ENCODE assay signal across 30 mouse cellular contexts in the genomic region with DNA sequence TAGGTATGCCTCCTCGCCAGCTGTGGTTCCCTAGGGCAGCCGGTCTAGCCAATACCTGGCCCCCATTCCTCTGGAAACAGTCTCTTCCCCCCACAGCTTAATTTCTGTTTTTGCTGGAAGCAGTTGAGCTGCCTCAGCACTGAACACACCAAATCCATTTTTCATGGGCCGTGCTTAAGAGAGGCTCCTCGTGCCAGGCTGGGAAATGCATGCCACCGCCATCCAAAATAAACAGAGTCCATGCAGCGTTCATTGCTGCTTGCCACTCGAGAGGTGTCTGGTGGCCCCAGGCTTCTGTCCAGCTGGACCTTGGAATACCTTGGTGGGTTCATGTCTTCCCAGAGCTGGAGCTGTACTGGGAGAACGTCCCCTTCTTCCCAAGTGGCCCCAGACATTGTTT. TPM values are rescaled to one million over a fixed set of nuclear protein-coding genes. Genes with fewer than 3 reads are reported as not detected.
A peak's percentile ranks its signal among the peaks of the same experiment; 100 is the strongest.
DNase-seq lines count a peak whose midpoint lies in the region; ATAC-seq and TF ChIP-seq lines count a peak whose summit lies in the region.
"Had no signal": no experiment of that assay in that cellular context is flagged by ENCODE, and none has a peak within 500 bp of the region (broad histone marks: within the 10 kb centered on the region; RNA-seq: fewer than 3 reads in every experiment).

No protein-coding gene starts in this region.

- H3K27me3 ChIP-seq in kidney, adult 2 months (replicated peaks; ENCODE audit: control insufficient read depth, insufficient read depth, low read length): no peaks in the 10 kb centered on the region
- no peaks in the 10 kb centered on the region for H3K27me3 ChIP-seq in midbrain, embryonic 11.5 days (ENCODE audit: control insufficient read depth, insufficient read depth, low read length)
- no peaks in the 10 kb centered on the region for H3K27me3 ChIP-seq in midbrain, embryonic 14.5 days (ENCODE audit: control insufficient read depth, insufficient read depth, low read length)
- no peaks in the 10 kb centered on the region for H3K27me3 ChIP-seq in limb, embryonic 15.5 days
- H3K27me3 ChIP-seq: forebrain, embryonic 12.5 days; forebrain, embryonic 15.5 days; heart, embryonic 15.5 days; hindbrain, embryonic 13.5 days; intestine, embryonic 15.5 days; Patski had no signal

- peak; percentile 50 for DNase-seq in gastrocnemius, adult 2 months
- DNase-seq in gastrocnemius, postnatal 10 days: no peak
- peak; percentile 22 for DNase-seq in kidney, adult 2 months
- no peak for DNase-seq in kidney, adult 18-20 months
- DNase-seq in midbrain, embryonic 11.5 days (ENCODE audit: low spot score, missing footprints): peak; percentile 54
- no peak for DNase-seq in midbrain, embryonic 14.5 days
- DNase-seq in cerebellum, adult 9-10 months: no peak
- DNase-seq: adrenal gland, postnatal 10 days; adrenal gland, postnatal 36 days; B cell, adult 2 months; cerebellum, adult 18-20 months; cerebellum, adult 9-11 months; cerebellum, postnatal 25 days; gastrocnemius, postnatal 14 days; heart, adult 2 months; heart, postnatal 10 days; heart, postnatal 36 days had no signal

- no peak overlapping the region for H3K9ac ChIP-seq in midbrain, embryonic 11.5 days (ENCODE audit: low read length)
- no peak overlapping the region for H3K9ac ChIP-seq in midbrain, embryonic 14.5 days (replicated peaks; ENCODE audit: low read length)
- H3K9ac ChIP-seq in limb, embryonic 15.5 days: no peak overlapping the region
- H3K9ac ChIP-seq: forebrain, embryonic 12.5 days; forebrain, embryonic 15.5 days; heart, embryonic 15.5 days; hindbrain, embryonic 13.5 days; intestine, embryonic 15.5 days had no signal

- TF ChIP-seq POLR2A in kidney, adult 2 months (IDR thresholded peaks at IDR 0.05; ENCODE audit: low read depth, low read length): no peak

- H3K36me3 ChIP-seq in kidney, adult 2 months (ENCODE audit: control insufficient read depth, insufficient read depth, low read length): no peaks in the 10 kb centered on the region
- no peaks in the 10 kb centered on the region; the same call in 1 of the 2 replicates for H3K36me3 ChIP-seq in midbrain, embryonic 11.5 days (ENCODE audit: control insufficient read depth, insufficient read depth, low read length)
- peaks cover 2% of the 10 kb centered on the region; the same call in 1 of the 2 replicates for H3K36me3 ChIP-seq in midbrain, embryonic 14.5 days (ENCODE audit: control insufficient read depth, insufficient read depth, low read length)
- H3K36me3 ChIP-seq in limb, embryonic 15.5 days: peaks cover 5% of the 10 kb centered on the region; the same call in 1 of the 2 replicates
- H3K36me3 ChIP-seq: forebrain, embryonic 15.5 days; G1E; heart, embryonic 15.5 days had no signal

- 82% methylated on average over 8 of the region's 8 CpGs for WGBS in kidney, adult 2 months
- 93% methylated on average over 8 of the region's 8 CpGs for WGBS in midbrain, embryonic 11.5 days
- 94% methylated on average over 8 of the region's 8 CpGs for WGBS in midbrain, embryonic 14.5 days
- 65% methylated on average over 8 of the region's 8 CpGs for WGBS in limb, embryonic 15.5 days

- no peak for TF ChIP-seq CTCF in gastrocnemius, adult 2 months (IDR thresholded peaks at IDR 0.05)
- TF ChIP-seq CTCF in kidney, adult 2 months (conservative IDR thresholded peaks at IDR 0.05; ENCODE audit: insufficient read depth, insufficient read length, low read depth, low read length): no peak

- intact Hi-C loops in gastrocnemius, adult 2 months (cut with DNase I): no loop called here

- peak overlapping the region; percentile 35; the same call in 1 of the 2 replicates for H3K27ac ChIP-seq in gastrocnemius, adult 2 months
- no peak overlapping the region for H3K27ac ChIP-seq in kidney, adult 2 months (ENCODE audit: insufficient read depth, low read depth, low read length)
- H3K27ac ChIP-seq in midbrain, embryonic 11.5 days (ENCODE audit: low read depth, low read length): no peak overlapping the region
- no peak overlapping the region for H3K27ac ChIP-seq in midbrain, embryonic 14.5 days (replicated peaks; ENCODE audit: low read depth, low read length)
- peak overlapping the region; percentile 57 for H3K27ac ChIP-seq in limb, embryonic 15.5 days
- H3K27ac ChIP-seq: forebrain, embryonic 12.5 days; forebrain, embryonic 15.5 days; heart, adult 2 months; heart, embryonic 15.5 days; hindbrain, embryonic 10.5 days; hindbrain, embryonic 13.5 days; intestine, embryonic 15.5 days had no signal

- no peak overlapping the region for H3K4me3 ChIP-seq in gastrocnemius, adult 2 months
- H3K4me3 ChIP-seq in kidney, adult 2 months (ENCODE audit: insufficient read depth, low read depth, low read length): no peak overlapping the region
- H3K4me3 ChIP-seq in midbrain, embryonic 11.5 days (ENCODE audit: low read depth, low read length): no peak overlapping the region
- no peak overlapping the region for H3K4me3 ChIP-seq in midbrain, embryonic 14.5 days (replicated peaks; ENCODE audit: low read depth, low read length)
- no peak overlapping the region for H3K4me3 ChIP-seq in limb, embryonic 15.5 days
- H3K4me3 ChIP-seq: erythroblast, embryonic 14.5 days; forebrain, embryonic 12.5 days; forebrain, embryonic 15.5 days; heart, adult 2 months; heart, embryonic 15.5 days; hindbrain, embryonic 10.5 days; hindbrain, embryonic 13.5 days; intestine, embryonic 15.5 days had no signal

- peaks cover 23% of the 10 kb centered on the region for H3K4me1 ChIP-seq in kidney, adult 2 months (ENCODE audit: control insufficient read depth, insufficient read depth, low read length)
- no peaks in the 10 kb centered on the region; the same call in 1 of the 2 replicates for H3K4me1 ChIP-seq in midbrain, embryonic 11.5 days (ENCODE audit: control insufficient read depth, insufficient read depth, low read length)
- H3K4me1 ChIP-seq in midbrain, embryonic 14.5 days (ENCODE audit: control insufficient read depth, insufficient read depth, low read length): no peaks in the 10 kb centered on the region
- peaks cover 44% of the 10 kb centered on the region for H3K4me1 ChIP-seq in limb, embryonic 15.5 days
- H3K4me1 ChIP-seq: forebrain, embryonic 12.5 days; forebrain, embryonic 15.5 days had no signal

- no peaks in the 10 kb centered on the region for H3K9me3 ChIP-seq in midbrain, embryonic 11.5 days (ENCODE audit: control insufficient read depth, low read length)
- H3K9me3 ChIP-seq in midbrain, embryonic 14.5 days (ENCODE audit: control insufficient read depth, low read length): peaks cover 6% of the 10 kb centered on the region; the same call in 1 of the 2 replicates
- H3K9me3 ChIP-seq in limb, embryonic 15.5 days: no peaks in the 10 kb centered on the region
- H3K9me3 ChIP-seq: forebrain, embryonic 15.5 days; heart, embryonic 15.5 days; intestine, embryonic 15.5 days had no signal

- H3K4me2 ChIP-seq in midbrain, embryonic 11.5 days: no peak overlapping the region
- H3K4me2 ChIP-seq in midbrain, embryonic 14.5 days (ENCODE audit: low read length): no peak overlapping the region
- H3K4me2 ChIP-seq in limb, embryonic 15.5 days: no peak overlapping the region
- H3K4me2 ChIP-seq: forebrain, embryonic 12.5 days; forebrain, embryonic 15.5 days; heart, embryonic 11.5 days; heart, embryonic 15.5 days; hindbrain, embryonic 13.5 days; intestine, embryonic 15.5 days had no signal

- no peak for ATAC-seq in midbrain, embryonic 11.5 days (ENCODE audit: low FRiP score)
- no peak for ATAC-seq in midbrain, embryonic 14.5 days (ENCODE audit: low FRiP score, low TSS enrichment)
- no peak for ATAC-seq in limb, embryonic 15.5 days (ENCODE audit: insufficient number of reproducible peaks, low FRiP score, low TSS enrichment, low read depth)
- ATAC-seq: forebrain, embryonic 15.5 days; hindbrain, embryonic 16.5 days; intestine, embryonic 15.5 days; Patski had no signal

RNA-seq across cellular contexts. Expression of a gene that starts 55.3 kb away (rescaled TPM):
- total RNA-seq in gastrocnemius, adult 2 months (2021): 100 to 1,000 TPM; 251 to 256 TPM
- total RNA-seq in gastrocnemius, postnatal 10 days (2021): 100 to 1,000 TPM; 127 to 167 TPM
- 1,148 and 1,467 TPM in 2 replicates for polyA plus RNA-seq in kidney, adult 2 months (2012; rRNA removed)
- polyA plus RNA-seq in midbrain, embryonic 11.5 days (2014; fragmentation: Nextera tagmentation; extraction: Ambion mirVana): 0.38 and 0.48 TPM in 2 replicates
- polyA plus RNA-seq in midbrain, embryonic 14.5 days (2014; fragmentation: Nextera tagmentation; extraction: Ambion mirVana): 0.22 and 1.3 TPM in 2 replicates
- polyA plus RNA-seq in limb, embryonic 15.5 days (2015; fragmentation: Nextera tagmentation; extraction: Ambion mirVana): 119 and 122 TPM in 2 replicates
- total RNA-seq: CH12.LX had no signal
- polyA plus RNA-seq: G1E had no signal

Comparison
In these comparisons a context has a peak if more than half of its experiments do, and no peak if none do; other contexts are left out.
1. DNase-seq: peak in gastrocnemius, adult 2 months (single experiment), kidney, adult 2 months (single experiment) and midbrain, embryonic 11.5 days (single experiment); none in gastrocnemius, postnatal 10 days (single experiment), kidney, adult 18-20 months (single experiment), midbrain, embryonic 14.5 days (single experiment) and cerebellum, adult 9-10 months (single experiment).
2. H3K27ac ChIP-seq: peak in gastrocnemius, adult 2 months (single experiment) and limb, embryonic 15.5 days (single experiment); none in kidney, adult 2 months (single experiment), midbrain, embryonic 11.5 days (single experiment) and midbrain, embryonic 14.5 days (single experiment).
3. RNA of a gene that starts 55.3 kb away (polyA plus RNA-seq): 1,148 to 1,467 TPM in kidney, adult 2 months and 119 to 122 TPM in limb, embryonic 15.5 days; 0.22 to 1.3 TPM in midbrain, embryonic 14.5 days and 0.38 to 0.48 TPM in midbrain, embryonic 11.5 days; every median in the first group is over 10 times any median in the second.